Mouse (Mus musculus) ES-Bruce4 (cell line): Measurements from ENCODE around the gene Sptlc3. TPM values are rescaled to one million over a fixed set of nuclear protein-coding genes. Genes with fewer than 3 reads are reported as not detected.

Experiments
- H3K27ac ChIP-seq: 2 replicates; pipeline ENCODE4 v1.5.1; 2012; ENCODE audit warnings: low read length, inconsistent platforms; ENCODE audit not compliant: insufficient read depth
- H3K27me3 ChIP-seq: 2 replicates; pipeline ENCODE4 v1.6.1; 2012; ENCODE audit warnings: mild to moderate bottlenecking, low read length, inconsistent platforms; ENCODE audit not compliant: control insufficient read depth, poor library complexity, insufficient read depth, severe bottlenecking
- H3K36me3 ChIP-seq: 2 replicates; pipeline ENCODE4 v1.6.1; 2012; ENCODE audit warnings: inconsistent platforms, mild to moderate bottlenecking, low read length, moderate library complexity; ENCODE audit not compliant: control insufficient read depth, poor library complexity, insufficient read depth, severe bottlenecking
- H3K4me1 ChIP-seq: one replicate; pipeline ENCODE4 v1.8.1; 2011; ENCODE audit warnings: low read length; ENCODE audit not compliant: control insufficient read depth, insufficient read depth
- H3K4me3 ChIP-seq: 2 replicates; pipeline ENCODE4 v1.5.1; 2011; ENCODE audit warnings: low read depth, mild to moderate bottlenecking, low read length
- H3K9ac ChIP-seq: 2 replicates; pipeline ENCODE4 v1.6.1; 2012; ENCODE audit warnings: low read depth, mild to moderate bottlenecking, inconsistent platforms; ENCODE audit not compliant: poor library complexity, severe bottlenecking
- H3K9me3 ChIP-seq: replicated peaks from 2 replicates; pipeline ENCODE4 v1.6.1; 2012; ENCODE audit warnings: mild to moderate bottlenecking, low read length, inconsistent platforms; ENCODE audit not compliant: control insufficient read depth, poor library complexity, insufficient read depth, severe bottlenecking
- CTCF ChIP-seq: IDR thresholded peaks from one replicate; pipeline ENCODE4 v1.8.1; 2011; ENCODE audit warnings: low read depth, low read length
- EP300 ChIP-seq: IDR thresholded peaks from 2 replicates; pipeline ENCODE4 v1.6.1; 2011; ENCODE audit warnings: low read depth, low read length; ENCODE audit not compliant: insufficient read depth
- POLR2A ChIP-seq: IDR thresholded peaks from one replicate; pipeline ENCODE4 v1.8.1; 2011; ENCODE audit warnings: low read length; ENCODE audit not compliant: insufficient read depth
- polyA plus RNA-seq: library from polyadenylated mRNA; stranded (reverse); fragments of >200 nt; gene quantifications from 2 replicates; pipeline ENCODE4 v1.2.4, GENCODE M21; 2011; ENCODE audit warnings: low read depth; ENCODE audit not compliant: missing spikeins, insufficient read depth, insufficient read length

The Sptlc3 gene
- polyA plus RNA-seq, 1 experiment = not detected

GRCm38 (mm10) chr2:139649518-139649917 is 155.8 kb downstream of the Sptlc3 start:
- H3K9ac ChIP-seq = no peak overlapping the region
- TF ChIP-seq POLR2A = no peak
- TF ChIP-seq CTCF = no peak
- TF ChIP-seq EP300 = no peak
- H3K9me3 ChIP-seq = no peaks in the 10 kb centered on the region
- no peak overlapping the region for H3K27ac ChIP-seq
- no peaks in the 10 kb centered on the region for H3K27me3 ChIP-seq
- H3K4me1 ChIP-seq = no peaks in the 10 kb centered on the region
- H3K4me3 ChIP-seq = no peak overlapping the region
- no peaks in the 10 kb centered on the region for H3K36me3 ChIP-seq

GRCm38 (mm10) chr2:139656750-139657149 is 163.0 kb downstream of the Sptlc3 start:
- TF ChIP-seq CTCF = no peak
- no peak overlapping the region for H3K9ac ChIP-seq
- no peak overlapping the region for H3K27ac ChIP-seq
- no peak overlapping the region for H3K4me3 ChIP-seq
- no peaks in the 10 kb centered on the region for H3K4me1 ChIP-seq
- H3K36me3 ChIP-seq = no peaks in the 10 kb centered on the region
- H3K27me3 ChIP-seq = no peaks in the 10 kb centered on the region
- no peaks in the 10 kb centered on the region for H3K9me3 ChIP-seq

GRCm38 (mm10) chr2:139671838-139672237 is 178.1 kb downstream of the Sptlc3 start:
- TF ChIP-seq EP300 (no peak), POLR2A (no peak)
- Histone ChIP-seq H3K36me3 (no peaks in the 10 kb centered on the region), H3K4me1 (no peaks in the 10 kb centered on the region), H3K27ac (no peak overlapping the region), H3K9me3 (no peaks in the 10 kb centered on the region), H3K9ac (no peak overlapping the region), H3K27me3 (peaks cover 11% of the 10 kb centered on the region), H3K4me3 (no peak overlapping the region)

- H3K9me3 ChIP-seq = no peaks in the 10 kb centered on the region
- no peak overlapping the region for H3K4me3 ChIP-seq
- H3K27ac ChIP-seq = no peak overlapping the region
- no peaks in the 10 kb centered on the region for H3K4me1 ChIP-seq
- H3K9ac ChIP-seq = no peak overlapping the region
- TF ChIP-seq CTCF = no peak
- no peak for TF ChIP-seq POLR2A
- TF ChIP-seq EP300 = no peak
- no peaks in the 10 kb centered on the region for H3K36me3 ChIP-seq
- H3K27me3 ChIP-seq = peaks cover 11% of the 10 kb centered on the region
These were observed 178.7 kb downstream of the Sptlc3 start for GRCm38 (mm10) chr2:139672371-139672770.

GRCm38 (mm10) chr2:139677065-139677762 is 183.5 kb downstream of the Sptlc3 start:
- Histone ChIP-seq H3K36me3 (no peaks in the 10 kb centered on the region), H3K9me3 (no peaks in the 10 kb centered on the region), H3K27me3 (peaks cover 11% of the 10 kb centered on the region), H3K4me3 (peak overlapping the region; percentile 70), H3K4me1 (no peaks in the 10 kb centered on the region), H3K9ac (peak overlapping the region; percentile 75), H3K27ac (no peak overlapping the region)
- TF ChIP-seq EP300 (no peak), POLR2A (no peak), CTCF (peak; percentile 4)

GRCm38 (mm10) chr2:139677809-139678274 is 184.1 kb downstream of the Sptlc3 start, which contains the start of gene Ism1:
TSS of gene Ism1 (plus strand) at chr2:139678178.
- no peaks in the 10 kb centered on the region for H3K9me3 ChIP-seq
- H3K9ac ChIP-seq = peak within 1 kb of the TSS; percentile 75
- no peaks in the 10 kb centered on the region for H3K36me3 ChIP-seq
- no peak within 1 kb of the TSS for H3K27ac ChIP-seq
- TF ChIP-seq EP300 (no peak), CTCF (no peak), POLR2A (no peak)
- peak within 1 kb of the TSS; percentile 70 for H3K4me3 ChIP-seq
- no peaks in the 10 kb centered on the region for H3K4me1 ChIP-seq
- H3K27me3 ChIP-seq = peaks cover 11% of the 10 kb centered on the region
